Mouse (Mus musculus) frontal cortex, adult (tissue): ENCODE data around the gene Golgb1.
"Not testable (repeated sequence)": the region's sequence is repeated elsewhere in the genome, so short reads cannot be mapped to it uniquely, and the experiment has no call there.

Experiments used
- ATAC-seq: cut with Nextera tagmentation; 2 replicates; pipeline ENCODE4 v1.9.2; 2017; ENCODE audit warnings: mild to moderate bottlenecking, moderate library complexity, mixed read lengths; ENCODE audit not compliant: low TSS enrichment

Gene Golgb1

DNA sequence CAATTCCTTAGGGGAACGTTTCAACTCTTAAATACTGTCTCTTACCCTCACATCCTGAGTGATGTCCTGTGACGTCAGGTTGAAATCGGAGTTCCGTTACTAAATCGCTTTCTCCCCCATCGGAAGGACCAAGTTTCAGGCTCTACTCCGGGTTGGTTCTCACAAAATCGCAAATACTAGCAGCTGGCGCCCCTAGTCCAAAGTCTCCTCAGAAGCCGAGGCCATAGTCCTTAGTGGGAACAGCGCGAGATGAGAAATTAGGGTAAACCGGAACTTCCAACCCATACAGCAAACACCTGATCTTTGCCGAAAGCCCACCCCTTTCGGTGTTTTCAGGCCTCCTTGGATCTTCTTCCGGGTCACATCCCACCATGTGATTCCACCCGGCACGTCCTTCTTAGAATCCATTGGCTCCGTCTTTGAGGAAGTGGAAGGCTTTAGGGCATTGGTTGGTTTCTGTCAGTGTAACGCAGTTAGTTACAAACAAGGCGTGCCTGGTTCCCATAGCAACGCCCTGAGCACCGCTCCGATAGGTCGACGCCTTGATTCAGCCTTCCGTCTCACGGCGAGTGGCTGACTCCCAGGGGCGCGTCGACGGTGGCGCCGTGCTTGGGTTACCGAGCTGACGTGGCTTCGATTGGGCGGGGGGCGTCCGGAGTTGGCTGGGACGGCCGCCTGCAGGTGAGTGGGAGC lies at the start of gene Golgb1, which contains the start of gene Eaf2:
Gene Golgb1 (plus strand): TSS at position 558 of the 693 bp plus-strand sequence.
Gene Eaf2 (minus strand): TSS at position 421 of the 693 bp plus-strand sequence.
- ATAC-seq: peak; percentile 97

GRCm38 (mm10) chr16:36827611-36828053 lies 47.3 kb upstream of the Golgb1 start:
- no peak for ATAC-seq

DNA sequence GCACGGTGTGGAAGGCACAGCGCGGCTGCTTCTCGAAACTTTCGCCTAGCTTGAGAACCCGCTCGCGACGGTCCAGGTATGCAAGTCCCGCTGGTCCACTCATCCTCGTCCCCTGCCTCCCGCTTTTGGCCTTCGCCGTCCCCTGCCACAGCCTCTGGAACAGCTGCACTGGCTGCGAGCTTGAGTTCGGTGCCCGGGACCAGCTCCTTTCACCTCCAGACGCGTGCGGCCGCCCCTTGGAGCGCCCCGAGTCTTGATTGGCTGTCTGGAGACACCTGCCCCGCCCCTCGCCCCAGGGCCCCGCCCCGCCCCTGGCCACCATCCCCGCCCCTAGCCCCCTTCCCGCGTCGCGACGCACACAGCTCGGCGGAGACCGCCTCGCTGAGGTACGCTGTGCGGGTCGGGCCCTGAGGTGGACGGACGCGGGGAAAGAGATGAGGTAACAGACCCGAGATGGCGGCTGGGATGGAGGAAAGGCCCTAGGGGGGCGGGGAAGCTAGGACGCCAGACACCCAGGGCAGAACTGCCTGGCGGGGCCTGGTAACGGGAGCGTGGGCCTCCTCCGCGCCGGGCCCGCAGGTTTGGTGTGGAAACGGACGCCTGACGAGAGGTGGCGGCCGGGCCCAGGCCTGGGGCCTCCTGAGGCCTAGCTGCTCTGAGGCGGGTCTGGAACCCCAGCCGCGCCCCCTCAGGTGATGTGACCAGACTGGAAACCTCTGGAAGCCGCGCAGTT lies 46.7 kb upstream of the Golgb1 start, which contains the start of gene Iqcb1:
Gene Iqcb1 (plus strand): TSS at position 332 of the 733 bp plus-strand sequence.
- peak; percentile 96 for ATAC-seq

GRCm38 (mm10) chr16:36828820-36829219 lies 46.1 kb upstream of the Golgb1 start:
- no peak for ATAC-seq

DNA sequence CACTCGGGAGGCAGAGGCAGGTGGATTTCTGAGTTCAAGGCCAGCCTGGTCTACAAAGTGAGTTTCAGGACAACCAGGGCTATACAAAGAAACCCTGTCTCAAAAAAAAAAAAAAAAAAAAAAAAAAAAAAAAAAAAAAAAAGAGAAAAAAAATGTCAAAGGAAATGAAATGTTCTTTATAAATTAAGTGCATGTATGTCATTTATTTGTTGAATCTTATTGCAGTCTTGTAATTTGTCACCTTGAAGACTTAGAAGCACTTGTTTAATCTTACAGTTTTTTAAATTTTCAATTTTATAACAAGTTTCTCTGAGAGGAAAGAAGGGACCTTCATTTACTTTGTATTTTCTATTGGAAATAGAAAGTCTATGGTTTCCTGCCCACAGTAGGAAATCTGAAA lies 28.0 kb upstream of the Golgb1 start:
- ATAC-seq: not testable (repeated sequence)

GRCm38 (mm10) chr16:36851202-36851601 lies 23.7 kb upstream of the Golgb1 start:
- no peak for ATAC-seq

DNA sequence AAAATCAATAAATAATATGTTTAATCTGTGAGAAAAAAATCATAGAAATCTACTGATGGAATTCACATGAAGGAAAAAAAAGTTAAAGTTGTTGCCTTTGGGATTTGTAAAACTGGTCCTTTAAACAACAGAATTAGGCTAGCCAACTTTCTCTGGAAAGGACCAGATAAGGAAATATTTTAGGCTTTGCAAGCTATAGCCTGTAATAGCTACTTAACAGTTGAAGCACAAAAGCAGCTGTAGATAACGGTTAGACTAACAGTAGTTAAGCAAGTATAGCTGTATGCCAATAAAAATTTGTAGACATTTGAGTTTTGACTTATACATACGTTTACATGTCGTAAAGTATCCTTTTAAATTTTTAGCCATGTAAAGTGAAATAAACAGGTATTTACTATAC lies 11.4 kb upstream of the Golgb1 start:
- no peak for ATAC-seq

DNA sequence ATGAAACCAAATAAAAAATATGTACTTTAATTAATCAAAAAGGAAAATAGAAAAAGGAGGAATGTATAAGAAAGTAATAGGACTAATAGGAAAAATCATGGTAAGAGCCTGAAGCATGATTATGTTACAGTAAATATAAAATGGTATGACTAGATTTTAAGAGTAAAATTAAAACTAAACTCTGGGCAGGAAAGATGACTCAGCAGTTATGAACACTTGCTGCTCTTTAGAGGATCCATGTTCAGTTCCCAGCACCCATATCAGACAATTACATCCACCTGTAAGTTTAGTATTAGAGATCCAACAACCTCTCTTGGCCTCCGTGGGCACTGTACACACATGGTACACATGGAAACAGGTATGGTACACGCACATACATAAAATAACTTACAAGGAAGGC lies 5.5 kb upstream of the Golgb1 start:
- ATAC-seq: no peak

GRCm38 (mm10) chr16:36875276-36875851 lies 424 bp downstream of the Golgb1 start:
- peak; percentile 25 for ATAC-seq

DNA sequence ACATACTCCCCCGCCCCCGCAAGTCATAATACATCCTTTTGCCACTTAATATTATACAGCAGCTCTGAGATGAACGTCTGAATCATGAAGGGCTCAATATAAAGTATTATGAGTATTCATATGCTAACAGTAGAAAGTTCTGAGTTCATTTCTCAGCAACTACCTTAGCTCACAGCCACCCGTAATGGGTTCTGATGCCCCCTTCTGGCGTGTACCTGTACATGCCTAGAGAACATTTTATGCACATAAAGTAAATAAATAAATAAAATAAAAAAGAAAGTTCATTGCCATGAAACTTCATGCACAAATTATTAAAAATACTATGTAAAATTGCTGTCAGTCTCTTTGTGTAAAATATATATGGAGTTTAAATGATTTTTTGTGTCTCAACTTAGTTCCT lies 2.4 kb downstream of the Golgb1 start:
- no peak for ATAC-seq

GRCm38 (mm10) chr16:36882737-36883343 lies 7.9 kb downstream of the Golgb1 start:
- no peak for ATAC-seq

- no peak for ATAC-seq
Observed at GRCm38 (mm10) chr16:36884881-36885280, 9.9 kb downstream of the Golgb1 start.

DNA sequence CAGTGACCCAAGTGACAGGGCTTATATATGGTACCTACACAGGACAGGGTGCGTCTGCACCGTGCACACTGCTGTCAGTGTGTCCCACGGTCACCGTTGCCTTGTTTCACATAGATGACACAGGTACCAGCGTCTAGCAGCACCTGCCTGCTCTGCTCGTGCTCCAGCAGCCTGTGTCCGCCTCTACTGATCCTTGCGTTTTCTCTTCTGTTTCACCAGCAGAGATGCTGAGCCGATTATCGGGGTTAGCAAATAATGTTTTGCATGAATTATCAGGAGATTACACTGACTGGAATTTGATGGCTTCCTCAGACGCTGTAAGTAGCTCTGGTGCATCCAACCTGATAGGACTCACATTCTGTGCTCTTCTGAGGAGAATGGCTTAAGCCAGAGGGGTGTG lies 11.0 kb downstream of the Golgb1 start:
- ATAC-seq: no peak

DNA sequence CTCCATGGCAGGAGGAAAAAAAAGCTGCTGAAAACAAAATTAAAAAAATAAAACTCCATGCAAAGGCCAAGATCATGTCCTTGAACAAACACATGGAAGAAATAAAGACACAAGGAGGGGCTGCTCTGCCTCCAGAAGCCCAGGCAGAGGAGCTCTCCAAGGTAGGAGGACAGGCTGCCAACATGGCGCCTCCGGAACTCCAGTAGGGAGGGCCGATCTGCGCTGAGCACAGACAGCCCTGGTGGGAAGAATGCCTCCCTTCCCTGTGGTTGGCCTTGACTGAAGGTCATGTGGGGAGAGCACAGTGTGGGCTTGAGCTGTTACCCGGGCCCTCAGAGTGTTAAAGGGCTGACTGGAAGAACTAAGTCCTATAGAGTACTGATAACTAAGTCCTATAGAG lies 12.6 kb downstream of the Golgb1 start:
- no peak for ATAC-seq

GRCm38 (mm10) chr16:36890559-36890958 lies 15.6 kb downstream of the Golgb1 start:
- no peak for ATAC-seq

DNA sequence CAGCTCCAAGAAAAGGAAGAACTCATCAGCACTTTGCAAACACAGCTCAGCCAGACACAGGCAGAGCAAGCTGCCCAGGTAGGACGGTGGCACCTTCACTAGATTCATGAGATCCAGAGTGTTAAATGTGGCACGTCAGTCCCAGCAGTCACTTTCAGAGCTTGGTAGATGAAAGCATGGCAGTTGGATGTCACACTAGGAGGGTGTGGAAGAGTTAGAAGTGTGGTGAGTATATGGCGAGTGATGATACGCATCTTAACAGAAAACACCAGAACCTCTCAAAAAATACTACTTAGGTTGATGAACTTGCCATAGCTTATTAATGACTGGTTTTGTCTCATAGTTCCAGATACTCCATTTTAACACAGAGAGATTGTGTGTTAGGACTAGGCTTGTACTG lies 16.5 kb downstream of the Golgb1 start:
- ATAC-seq: no peak

- ATAC-seq: no peak
Observed at GRCm38 (mm10) chr16:36893317-36893716, 18.4 kb downstream of the Golgb1 start.

- no peak for ATAC-seq
Observed at GRCm38 (mm10) chr16:36896712-36897111, 21.8 kb downstream of the Golgb1 start.

GRCm38 (mm10) chr16:36903156-36903555 lies 28.2 kb downstream of the Golgb1 start:
- ATAC-seq: no peak

DNA sequence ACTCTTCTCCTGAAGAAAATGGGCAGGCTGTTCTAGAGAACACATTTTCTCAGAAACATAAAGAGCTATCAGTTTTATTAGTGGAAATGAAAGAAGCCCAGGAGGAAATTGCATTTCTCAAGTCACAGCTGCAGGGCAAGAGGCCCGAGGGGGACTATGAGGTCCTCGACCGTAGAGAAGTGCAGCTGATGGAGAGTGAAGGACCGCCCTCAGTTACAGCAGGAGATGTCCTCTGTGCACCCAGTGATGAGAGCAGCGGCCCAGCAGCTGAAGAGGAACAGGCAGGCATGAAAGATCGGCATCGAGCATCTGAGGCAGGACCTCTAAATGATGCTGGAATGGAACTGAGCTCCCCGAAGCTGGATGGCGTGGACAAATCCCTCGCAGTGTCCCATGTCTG lies 37.0 kb downstream of the Golgb1 start:
- no peak for ATAC-seq

- ATAC-seq: no peak
Observed at GRCm38 (mm10) chr16:36912311-36912710, 37.4 kb downstream of the Golgb1 start.

DNA sequence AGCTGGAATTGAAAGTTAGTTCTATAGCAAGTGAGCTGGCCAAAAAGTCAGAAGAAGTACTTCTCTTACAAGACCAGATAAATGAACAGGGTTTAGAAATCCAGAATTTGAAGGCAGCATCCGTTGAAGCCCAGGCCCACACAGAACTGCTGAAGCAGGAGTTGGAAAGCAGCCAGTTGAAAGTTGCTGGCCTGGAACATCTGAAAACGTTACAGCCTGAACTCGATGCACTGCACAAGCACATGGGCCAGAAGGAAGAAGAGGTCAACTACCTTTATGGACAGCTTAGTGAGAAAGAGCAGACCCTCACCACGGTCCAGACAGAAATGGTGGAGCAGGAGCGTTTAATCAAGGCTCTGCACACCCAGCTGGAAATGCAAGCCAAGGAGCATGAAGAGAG lies 39.3 kb downstream of the Golgb1 start:
- no peak for ATAC-seq
